Mouse (Mus musculus): ENCODE measurements around the gene Casp8.
"Not testable (repeated sequence)": the region's sequence is repeated elsewhere in the genome, so short reads cannot be mapped to it uniquely, and the experiment has no call there.

Gene Casp8

DNA sequence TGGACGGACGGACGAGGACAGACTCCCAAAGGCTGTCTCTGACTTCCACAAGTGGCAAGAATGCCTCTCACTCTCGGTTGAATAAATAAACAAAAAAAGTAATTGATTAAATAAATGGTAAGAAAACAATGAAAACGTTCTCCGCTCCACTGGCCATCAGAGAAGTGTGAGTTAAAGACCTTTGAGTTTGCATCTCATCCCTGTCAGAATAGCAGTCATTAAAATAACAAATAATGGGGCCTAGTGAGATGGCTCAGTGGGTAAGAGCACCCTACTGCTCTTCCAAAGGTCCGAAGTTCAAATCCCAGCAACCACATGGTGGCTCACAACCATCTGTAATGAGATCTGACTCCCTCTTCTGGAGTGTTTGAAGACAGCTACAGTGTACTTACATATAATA, 5.5 kb downstream of the Casp8 start:
- not testable (repeated sequence) for DNase-seq (ENCODE audit: low read depth, low spot score)

DNA sequence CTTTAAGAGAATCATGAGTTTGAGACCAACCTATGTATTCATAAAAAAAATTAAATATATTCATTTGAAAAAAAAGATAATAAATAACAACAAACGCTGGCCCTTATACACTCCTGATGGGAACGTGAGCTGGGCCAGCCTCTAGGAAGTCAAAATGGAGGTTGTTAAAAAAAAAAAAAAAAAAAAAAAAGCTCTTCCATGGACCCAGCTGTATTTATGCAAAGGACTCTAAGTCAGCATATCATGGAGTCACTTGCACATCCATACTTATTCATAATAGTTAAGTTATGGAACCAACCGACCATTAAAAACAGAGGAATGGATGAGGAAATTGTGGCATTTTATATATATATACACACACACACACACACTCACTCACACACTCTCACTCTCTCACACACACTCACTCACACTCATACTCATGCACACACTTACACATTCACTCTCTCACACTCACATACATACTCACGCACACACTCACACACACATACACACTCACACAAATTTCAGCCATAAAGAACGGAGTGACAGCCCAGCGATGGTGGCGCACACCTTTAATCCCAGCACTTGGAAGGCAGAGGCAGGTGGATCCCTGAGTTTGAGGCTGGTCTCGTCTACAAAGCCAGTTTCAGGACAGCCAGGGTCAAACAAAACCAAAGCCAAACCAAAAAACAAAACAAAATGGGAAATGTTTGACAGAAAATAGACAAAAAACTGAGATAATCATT, 6.5 kb downstream of the Casp8 start:
- DNase-seq (ENCODE audit: low read depth, low spot score) = no peak

DNA sequence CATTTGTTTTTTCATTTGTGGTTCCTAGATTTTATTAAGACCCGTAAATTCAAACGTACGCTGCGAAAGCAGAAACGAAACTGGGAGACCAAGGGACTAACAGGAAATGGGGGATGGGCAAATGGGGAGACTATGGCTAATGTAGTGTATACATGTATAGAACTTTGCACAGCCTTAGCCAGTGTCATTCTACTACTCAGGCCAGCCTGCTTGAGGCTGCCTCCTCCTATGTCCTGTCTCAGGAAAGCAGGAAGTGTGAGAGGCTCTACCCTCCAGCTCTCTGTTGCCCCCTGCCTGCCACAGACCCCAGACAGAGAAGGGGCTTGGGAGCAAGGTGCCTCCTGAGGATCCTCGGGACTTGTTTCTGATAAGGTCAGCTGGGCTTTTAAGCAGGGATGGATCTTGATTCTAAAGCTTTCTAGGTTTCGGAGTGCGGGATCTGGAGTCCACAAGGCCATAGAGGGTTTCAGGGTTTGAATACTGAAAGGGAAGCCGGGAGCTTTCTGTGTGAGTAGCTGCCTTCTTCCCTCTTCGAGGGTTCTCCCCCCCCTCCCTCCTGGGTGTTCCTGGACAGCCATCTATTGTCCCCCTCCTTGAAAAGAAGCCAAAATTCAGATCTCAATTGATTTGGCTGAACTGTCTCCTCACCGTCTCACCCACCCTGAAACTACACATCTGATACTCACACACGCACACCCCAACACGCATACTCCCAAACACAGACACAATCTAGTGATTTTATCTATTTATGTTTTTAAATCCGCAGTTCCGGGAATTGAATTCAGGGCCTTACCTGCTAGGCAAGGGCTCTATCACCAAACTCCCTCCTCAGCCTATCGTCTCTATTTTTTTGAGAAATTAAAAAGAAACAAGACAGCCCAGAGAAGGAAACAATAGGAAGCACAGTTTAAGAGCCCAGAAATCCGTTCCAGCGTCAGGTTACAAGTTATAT, 7.4 kb downstream of the Casp8 start:
- DNase-seq (ENCODE audit: low read depth, low spot score) = peak; percentile 30

DNA sequence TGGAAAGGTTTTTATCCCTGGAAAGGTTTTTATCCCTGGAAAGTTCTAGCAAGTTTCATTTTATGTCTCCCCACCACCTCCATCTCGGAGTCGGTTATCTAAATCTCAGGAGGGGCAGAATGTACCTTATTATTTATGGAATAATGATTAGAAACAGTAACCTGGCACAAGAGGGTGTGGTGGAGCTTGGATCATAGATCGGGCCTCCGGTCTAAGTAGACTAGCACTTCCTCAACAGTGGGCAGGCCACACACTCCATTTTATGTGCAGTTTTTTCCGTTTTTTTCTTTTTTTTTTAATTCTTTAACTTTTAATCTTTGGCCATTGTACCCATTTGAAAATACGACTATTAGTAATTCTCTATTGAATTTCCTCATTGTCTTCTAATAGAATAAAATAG, 8.4 kb downstream of the Casp8 start:
- no peak for DNase-seq (ENCODE audit: low read depth, low spot score)

DNA sequence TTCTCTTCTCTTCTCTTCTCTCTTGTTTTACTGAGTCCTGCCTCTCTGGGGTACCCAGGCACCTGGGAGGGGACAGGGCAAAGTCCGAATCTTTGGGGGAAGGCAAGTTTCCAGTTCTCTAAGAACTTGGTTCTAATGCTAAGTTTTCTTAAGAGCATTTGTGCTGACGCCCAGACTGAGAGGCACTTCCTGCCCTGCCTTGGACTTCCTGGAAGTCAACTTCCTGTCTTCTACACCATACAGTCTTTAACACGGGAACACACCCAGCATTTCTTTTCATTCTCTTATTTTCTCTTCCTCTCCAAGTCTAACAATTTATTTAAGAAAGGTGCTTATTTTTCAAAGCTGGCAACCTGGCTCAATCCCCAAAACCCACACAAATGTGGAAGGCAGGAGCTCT, 11.5 kb downstream of the Casp8 start:
- no peak for DNase-seq (ENCODE audit: low read depth, low spot score)

DNA sequence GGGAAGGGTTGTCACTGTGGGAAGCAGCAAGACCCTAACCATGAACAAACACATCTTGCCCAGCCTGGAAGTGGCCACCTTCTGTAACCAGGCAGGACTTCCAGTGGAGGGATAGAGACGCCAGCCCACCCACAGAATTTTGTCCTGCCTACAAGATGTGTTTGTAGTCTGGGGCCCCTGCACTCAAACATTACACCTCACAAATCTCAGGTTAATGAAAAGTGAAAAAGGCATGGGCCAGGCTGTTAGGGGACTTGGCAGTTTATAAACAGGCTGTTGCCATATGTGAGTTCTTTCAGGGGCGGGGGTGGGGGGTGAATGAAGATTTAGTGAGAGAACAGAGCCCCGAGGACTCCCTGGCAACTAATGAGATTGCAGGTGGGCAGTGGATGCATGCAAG, 31.1 kb downstream of the Casp8 start:
- no peak for DNase-seq (ENCODE audit: low read depth, low spot score)

DNA sequence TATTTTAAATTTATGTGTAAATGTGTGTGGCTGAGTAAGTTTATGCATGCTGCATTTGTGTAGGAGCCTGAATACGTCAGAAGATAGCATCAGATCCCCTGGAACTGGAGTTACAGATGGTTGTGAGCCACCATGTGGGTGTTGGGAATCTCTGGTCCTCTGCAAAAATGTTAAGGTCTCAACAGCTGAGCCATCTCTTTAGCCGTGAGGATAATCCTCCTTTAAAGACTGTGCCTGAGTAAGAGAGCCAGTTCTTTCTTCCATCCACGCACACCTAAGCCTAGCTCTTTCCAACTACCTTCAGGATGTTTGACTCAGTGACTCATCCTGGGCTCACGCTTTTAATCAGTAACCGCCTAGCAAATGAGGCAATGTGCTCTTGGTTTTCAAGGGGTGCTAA, 35.6 kb downstream of the Casp8 start:
- DNase-seq (ENCODE audit: low read depth, low spot score) = no peak

DNA sequence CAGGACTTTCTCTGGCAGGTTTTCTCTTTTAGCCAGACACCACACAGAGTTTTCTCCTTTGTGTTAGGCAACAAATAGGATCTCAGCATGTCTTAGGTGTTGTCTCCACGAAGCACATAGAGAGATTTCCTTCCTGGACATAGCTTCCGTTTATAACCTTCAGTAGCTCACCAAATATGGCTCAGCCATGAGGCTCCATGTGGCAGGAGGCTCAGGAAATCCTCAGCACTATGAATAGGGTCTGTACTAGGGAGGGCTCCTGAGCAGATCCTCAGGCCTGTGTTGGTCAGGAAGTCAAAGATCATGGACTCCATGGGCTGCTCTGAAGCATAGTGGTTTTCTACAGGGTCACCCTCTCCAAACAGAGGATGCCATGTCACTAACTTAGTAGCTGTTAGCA, 37.0 kb downstream of the Casp8 start:
- DNase-seq (ENCODE audit: low read depth, low spot score) = no peak

DNA sequence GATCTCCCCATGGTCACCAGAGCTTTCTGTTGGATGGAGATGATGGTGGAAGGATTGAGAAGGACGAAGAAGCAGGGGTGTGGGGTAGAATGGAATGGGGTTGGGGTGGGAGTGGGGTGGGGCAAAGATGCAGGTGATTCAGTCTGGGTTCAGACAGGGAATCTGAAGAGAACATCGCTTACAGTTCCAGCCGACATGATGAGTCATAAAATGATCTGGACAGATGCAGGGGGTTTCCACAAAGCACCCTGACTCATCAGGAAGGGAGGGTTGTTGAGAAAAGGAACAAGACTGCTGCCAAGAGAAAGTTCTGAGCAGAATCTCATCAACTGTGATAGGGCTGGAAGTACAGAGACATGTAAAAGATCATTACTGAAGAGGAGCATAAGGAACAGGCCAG, 61.6 kb downstream of the Casp8 start:
- not testable (repeated sequence) for DNase-seq (ENCODE audit: low read depth, low spot score)

DNA sequence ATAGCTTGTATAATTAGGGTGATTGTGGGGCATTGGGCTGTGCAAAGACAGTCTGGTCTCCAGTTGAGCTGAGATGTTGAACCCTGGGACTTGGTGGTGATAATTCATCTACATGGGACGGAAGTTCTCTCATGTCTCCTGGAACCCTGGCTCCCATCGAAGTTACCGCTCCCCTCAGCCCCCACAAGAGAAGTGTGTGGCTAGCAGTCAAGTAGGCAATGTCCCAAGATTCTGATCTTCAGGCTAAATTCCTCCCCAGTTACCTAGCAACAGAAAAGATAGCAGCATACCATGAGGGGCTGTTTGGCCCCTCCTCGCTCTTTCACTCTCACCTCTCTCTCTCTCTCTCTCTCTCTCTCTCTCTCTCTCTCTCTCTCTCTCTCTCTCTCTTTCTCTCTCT, 64.0 kb downstream of the Casp8 start:
- not testable (repeated sequence) for DNase-seq (ENCODE audit: low read depth, low spot score)

DNA sequence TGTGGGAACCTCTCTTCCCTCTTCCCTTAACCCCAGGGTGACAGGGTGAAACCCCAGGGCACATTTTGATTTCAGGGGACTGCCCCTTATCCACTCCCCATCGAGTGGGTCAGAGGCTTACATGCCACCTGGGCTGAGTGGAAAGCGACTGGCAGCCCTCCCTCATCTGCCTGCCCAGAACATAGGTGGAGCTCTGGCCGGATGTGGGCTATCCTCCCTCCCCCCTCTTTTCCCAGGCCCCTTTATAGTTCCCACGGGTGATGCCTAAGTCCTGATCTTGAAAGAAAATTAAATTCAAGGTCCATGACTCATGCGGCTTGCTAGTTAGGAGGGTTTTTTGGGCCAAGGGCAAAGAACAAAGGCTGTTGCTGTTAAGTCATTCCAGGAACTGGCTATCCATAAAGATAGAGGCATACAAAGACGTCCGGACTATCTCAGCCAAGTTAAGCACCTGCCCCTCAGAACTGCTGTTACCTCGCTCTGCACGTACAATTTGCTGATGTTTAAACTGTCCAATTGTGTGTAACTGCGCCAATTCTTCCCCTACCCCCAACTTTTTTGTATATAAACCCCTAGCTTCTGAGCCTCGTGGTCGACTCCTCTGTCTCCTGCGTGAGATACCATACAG, 64.7 kb downstream of the Casp8 start:
- DNase-seq (ENCODE audit: low read depth, low spot score) = peak; percentile 9

DNA sequence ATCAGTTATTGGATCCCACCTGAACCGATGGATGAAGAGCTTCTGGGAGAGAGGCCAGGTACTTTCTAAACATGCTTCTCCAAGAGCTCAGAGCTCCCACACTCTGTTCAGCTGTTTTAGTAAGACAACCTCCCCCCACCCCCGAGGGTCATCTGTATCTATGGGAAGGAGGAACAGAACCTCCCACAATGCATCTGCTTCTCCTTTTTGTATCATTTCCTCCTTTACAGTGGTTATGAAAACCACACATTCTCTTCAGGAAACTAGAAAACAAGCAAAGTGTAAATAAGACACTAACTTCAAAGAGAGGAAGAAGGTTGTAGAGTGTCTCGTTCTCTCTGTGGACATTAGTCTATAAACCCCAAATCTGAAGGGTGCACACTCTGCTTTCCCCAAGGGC, 65.4 kb downstream of the Casp8 start:
- DNase-seq (ENCODE audit: low read depth, low spot score) = not testable (repeated sequence)

DNA sequence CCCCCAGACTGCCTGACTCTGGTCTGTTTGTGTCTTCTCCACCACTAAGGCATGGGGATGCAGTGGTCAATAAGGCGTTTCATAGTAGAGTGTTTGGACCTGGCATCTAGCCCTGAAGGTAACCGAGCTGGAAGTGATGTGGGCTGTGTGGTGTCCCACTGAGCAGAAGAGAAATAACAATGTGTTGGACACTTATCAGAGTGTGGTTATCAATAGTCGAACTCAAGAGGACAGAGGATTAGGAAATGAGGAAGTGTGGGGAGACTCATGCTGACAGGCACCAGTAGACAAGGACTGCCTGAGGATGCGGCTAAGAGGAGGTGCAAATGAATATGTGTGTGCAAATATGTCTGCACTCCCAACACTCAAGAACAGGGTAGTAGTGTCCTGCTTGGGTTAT, 81.3 kb downstream of the Casp8 start:
- not testable (repeated sequence) for DNase-seq (ENCODE audit: low read depth, low spot score)

DNA sequence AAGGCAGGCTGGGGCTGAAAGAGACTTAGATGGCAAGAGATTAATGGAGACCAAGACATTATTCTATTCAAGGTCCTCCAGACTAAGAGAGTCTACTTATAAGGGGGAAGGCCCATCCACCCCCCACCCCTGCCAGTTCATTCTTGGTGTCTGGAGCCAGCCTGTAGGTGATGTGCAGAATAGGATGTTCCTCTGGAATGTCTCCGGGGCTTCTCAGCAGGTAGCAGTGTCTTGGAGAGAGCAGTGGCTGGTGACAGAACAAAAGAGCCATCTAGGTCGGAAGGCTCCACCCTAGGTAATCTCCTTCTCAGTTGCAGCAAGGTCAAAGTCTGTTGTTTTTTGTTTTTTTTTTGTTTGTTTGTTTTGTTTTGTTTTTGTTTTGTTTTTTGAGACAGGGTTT, 84.1 kb downstream of the Casp8 start:
- peak; percentile 83 for DNase-seq (ENCODE audit: low read depth, low spot score)

DNA sequence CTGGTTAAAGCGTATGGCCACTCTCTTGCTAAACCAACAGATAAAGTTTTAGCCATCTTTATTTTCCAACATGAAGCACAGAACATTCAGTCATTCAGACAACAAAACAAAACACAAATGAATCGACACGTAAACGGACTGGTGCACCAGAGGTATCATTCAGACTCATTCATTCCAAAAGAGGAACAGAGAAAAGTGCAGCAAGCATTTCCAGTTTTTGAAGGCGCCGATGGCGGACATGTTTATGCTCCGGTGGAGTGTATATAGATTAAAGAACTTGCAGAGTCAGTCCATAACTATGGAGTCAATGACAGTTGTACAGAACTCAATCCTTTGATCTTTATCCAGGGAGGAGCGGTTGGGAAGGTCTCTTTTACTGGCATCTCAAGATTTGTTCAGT, 88.1 kb downstream of the Casp8 start:
- not testable (repeated sequence) for DNase-seq (ENCODE audit: low read depth, low spot score)

DNA sequence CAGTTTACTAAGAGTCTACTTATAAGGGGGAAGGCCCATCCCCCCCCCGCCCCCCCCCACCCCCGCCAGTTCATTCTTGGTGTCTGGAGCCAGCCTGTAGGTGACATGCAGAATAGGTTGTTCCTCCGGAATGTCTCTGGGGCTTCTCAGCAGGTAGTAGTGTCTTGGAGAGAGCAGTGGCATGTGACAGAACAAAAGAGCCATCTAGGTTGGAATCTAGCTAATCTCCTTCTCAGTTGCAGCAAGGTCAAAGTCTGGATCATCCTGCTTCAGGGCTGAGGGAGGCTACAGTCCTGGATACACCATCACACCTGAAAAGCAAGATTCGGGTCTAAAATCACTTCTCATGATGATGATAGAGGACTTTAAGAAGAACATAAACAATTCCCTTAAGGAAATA, 90.5 kb downstream of the Casp8 start:
- DNase-seq (ENCODE audit: low read depth, low spot score) = peak; percentile 50

DNA sequence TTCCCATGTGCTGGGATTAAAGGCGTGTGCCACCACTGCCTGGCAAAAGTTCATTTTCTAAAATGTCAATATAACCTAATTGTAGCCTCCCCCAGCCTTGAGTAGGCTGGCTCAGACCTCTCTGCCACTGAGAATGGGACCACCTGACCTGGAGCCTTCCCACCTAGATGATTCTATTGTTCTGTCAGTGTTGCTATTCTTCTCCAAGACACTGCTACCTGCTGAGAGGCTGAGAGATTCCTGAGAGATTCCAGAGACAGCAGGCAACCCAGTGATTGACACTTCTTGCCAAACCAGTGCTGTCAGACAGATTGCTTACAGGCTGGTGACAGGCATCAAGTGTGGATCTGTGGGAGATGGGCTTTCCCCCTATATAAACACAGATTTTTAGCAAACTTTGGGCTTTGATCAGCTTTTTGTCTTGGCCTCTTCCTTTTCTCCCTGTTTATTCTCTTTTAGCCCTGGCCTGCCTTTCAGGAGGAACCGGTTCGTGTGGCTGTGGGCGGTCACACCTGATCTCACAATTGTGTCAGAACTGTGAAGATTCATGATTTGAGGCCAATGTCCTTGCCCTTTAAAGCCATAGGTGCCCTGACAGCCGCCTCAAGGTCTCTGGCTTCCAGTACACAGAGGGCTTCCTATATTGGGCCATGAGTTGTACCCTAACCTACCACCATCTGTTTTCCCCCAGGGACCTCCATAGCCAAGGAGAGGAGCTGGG, 94.8 kb downstream of the Casp8 start:
- peak; percentile 70 for DNase-seq (ENCODE audit: low read depth, low spot score)

DNA sequence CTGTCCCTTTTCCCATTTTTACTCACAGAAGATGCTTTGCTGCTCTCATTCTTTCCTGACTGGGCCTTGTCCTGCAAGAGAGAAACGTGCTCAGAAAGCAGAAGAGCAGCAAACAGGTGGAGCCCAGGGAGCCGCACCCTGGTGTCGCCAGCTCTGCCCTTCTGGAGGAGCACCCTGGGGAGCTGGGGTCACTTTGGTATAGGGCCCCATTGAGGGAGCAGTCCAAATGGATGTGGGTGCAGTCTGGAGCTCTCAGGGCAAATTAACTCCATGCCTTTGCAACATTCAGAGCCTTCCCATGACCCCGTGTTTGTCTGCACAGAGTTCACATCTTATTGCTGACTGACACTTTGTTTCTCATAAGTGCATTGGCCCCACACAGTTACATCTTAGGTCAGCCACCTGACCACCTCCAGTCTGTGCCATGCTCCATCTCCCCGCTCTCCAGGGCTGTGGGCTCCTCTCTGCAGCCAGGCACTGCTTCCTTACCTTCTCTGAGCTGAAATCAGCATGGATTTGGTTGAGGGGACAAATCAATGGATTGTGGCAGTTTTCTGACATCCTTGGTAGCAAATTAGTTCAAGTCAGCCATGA, 95.6 kb downstream of the Casp8 start:
- not testable (repeated sequence) for DNase-seq (ENCODE audit: low read depth, low spot score)

DNA sequence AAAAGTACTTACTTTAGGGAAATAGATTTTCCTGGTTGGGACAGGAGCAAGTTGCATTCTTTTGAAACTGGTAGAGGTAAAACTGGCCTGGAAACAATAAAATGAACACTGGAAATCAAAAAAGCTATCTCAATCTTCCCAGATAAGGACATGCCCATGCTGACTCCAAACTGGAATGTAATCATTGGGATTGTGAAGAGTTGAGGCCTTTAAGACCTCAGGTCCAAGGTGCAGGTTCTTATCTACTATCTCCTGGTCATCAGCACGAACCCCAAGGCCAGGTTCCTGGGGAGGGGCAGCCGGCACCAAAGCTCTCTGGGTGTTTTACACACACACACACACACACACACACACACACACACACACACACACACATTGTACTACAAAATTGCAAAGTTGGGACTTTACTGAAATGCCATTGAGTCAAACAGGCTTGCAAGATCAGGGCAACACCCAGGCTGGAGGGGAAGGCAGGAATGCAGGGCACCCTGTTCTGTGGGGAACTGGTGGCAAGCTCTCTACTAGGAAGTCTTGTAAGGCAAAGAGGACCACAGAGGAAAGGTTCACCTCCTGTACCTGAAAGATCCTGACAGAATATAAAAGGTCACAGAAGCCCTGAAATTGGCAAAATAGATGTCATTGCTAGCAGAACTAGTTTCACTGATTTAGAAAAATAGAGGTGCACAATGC, 96.5 kb downstream of the Casp8 start:
- not testable (repeated sequence) for DNase-seq (ENCODE audit: low read depth, low spot score)

DNA sequence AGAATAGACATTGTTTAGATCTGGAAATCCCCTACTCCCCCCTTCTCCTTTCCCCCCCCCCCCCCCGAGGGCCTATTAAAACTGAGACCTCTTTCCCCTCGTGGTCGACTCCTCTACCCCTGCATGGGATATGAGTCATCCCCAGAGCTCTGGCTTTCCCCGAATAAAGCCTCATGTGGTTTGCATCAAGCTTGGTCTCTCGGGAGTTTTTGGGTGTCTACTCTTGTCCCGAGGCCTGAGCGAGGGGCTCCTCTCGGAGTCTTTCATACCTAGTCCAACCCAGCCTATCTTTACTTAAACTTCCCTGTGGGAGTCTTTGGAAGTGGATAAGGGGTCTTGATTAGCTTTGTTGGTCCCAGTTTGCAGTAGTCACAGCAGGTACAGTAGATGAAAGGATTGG, 97.2 kb downstream of the Casp8 start:
- DNase-seq (ENCODE audit: low read depth, low spot score) = not testable (repeated sequence)

Measured in ZHBTc4 (cell line).